Mouse (Mus musculus) hindbrain, postnatal 0 days (tissue): ENCODE results near the gene Tenm2. TPM values are rescaled to one million over a fixed set of nuclear protein-coding genes. Genes with fewer than 3 reads are reported as not detected.

ENCODE experiments used
- ATAC-seq: fragments of 200-750 bp; cut with Nextera tagmentation; 2 replicates; pipeline ENCODE4 v1.8.0; 2017; ENCODE audit warnings: mild to moderate bottlenecking, moderate TSS enrichment, moderate library complexity
- DNase-seq: peaks from one replicate; pipeline ENCODE4 v3.0.0-alpha.2; 2015; ENCODE audit warnings: low spot score
- H3K27ac ChIP-seq: fragments of 300-500 bp; sonication (generic); 2 replicates; pipeline ENCODE4 v1.5.1; 2014; ENCODE audit warnings: mild to moderate bottlenecking
- H3K27me3 ChIP-seq: fragments of 300-500 bp; sonication (generic); 2 replicates; pipeline ENCODE4 v1.6.1; 2014; ENCODE audit warnings: low read length, mixed read lengths; ENCODE audit not compliant: insufficient read depth
- H3K36me3 ChIP-seq: fragments of 300-500 bp; sonication (generic); 2 replicates; pipeline ENCODE4 v1.6.1; 2014; ENCODE audit warnings: low read length, mixed read lengths; ENCODE audit not compliant: insufficient read depth
- H3K4me1 ChIP-seq: fragments of 300-500 bp; sonication (generic); 2 replicates; pipeline ENCODE4 v1.6.1; 2014; ENCODE audit warnings: antibody characterized with exemption, low read length, mixed read lengths; ENCODE audit not compliant: insufficient read depth
- H3K4me2 ChIP-seq: fragments of 300-500 bp; sonication (generic); 2 replicates; pipeline ENCODE4 v1.6.1; 2014; ENCODE audit warnings: low read depth, mild to moderate bottlenecking, low read length, moderate library complexity, mixed read lengths
- H3K4me3 ChIP-seq: fragments of 300-500 bp; sonication (generic); 2 replicates; pipeline ENCODE4 v1.5.1; 2014; ENCODE audit warnings: low read length
- H3K9ac ChIP-seq: fragments of 300-500 bp; sonication (generic); replicated peaks from 2 replicates; pipeline ENCODE4 v1.6.1; 2014; ENCODE audit warnings: mild to moderate bottlenecking, low read length, moderate library complexity, mixed read lengths
- H3K9me3 ChIP-seq: fragments of 300-500 bp; sonication (generic); 2 replicates; pipeline ENCODE4 v1.6.1; 2016; ENCODE audit warnings: low read length, mixed read lengths
- CTCF ChIP-seq: IDR thresholded peaks from 2 replicates; pipeline ENCODE4 v1.5.1; 2016; ENCODE audit warnings: antibody characterized with exemption, control low read depth, low read depth
- WGBS: fragments of 180-500 bp; shearing (Covaris S2); extraction: QIAGEN DNeasy Blood & Tissue Kit; methylation state at CpG from one replicate; pipeline ENCODE4 v1.1.7; 2014; 5-methylcytosine and 5-hydroxymethylcytosine counted together
- polyA plus RNA-seq: library from polyadenylated mRNA; unstranded; fragments of >200 nt; fragmentation: Nextera tagmentation; extraction: Ambion mirVana; gene quantifications from 2 replicates; pipeline ENCODE4 v1.2.1, GENCODE M21; 2015
- total RNA-seq: library from RNA; depleted of rRNA; stranded (reverse); fragments of >200 nt; gene quantifications from 2 replicates; pipeline ENCODE4 v1.2.3, GENCODE M21; 2014

Gene Tenm2
- total and polyA plus RNA-seq, 2 experiments from 2014 or later = 30.1 to 78.0 TPM

DNA sequence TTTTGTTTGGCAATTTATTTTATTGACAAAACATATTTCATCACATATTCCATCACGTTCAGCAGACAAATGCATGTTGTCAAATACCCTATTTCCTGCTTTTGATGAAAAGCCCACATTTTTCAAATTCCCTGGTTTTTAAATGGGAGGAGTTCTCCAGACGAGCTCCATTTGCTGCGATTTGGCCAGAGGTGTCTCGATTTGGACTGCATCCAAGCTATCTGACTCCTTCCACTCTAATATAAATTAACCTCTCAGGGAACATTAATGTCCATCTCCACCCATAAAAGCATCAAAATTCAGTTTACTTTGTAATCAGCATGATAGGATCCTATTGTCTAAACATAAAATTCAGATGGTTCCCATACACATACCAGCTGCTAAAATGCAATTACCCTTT is 120.6 kb downstream of the Tenm2 start:
- no peaks in the 10 kb centered on the region for H3K9me3 ChIP-seq
- ATAC-seq (no peak), DNase-seq (no peak)
- TF ChIP-seq CTCF = no peak
- H3K27ac ChIP-seq = no peak overlapping the region
- 52% methylated on average over 4 of the region's 4 CpGs for WGBS
- no peak overlapping the region for H3K9ac ChIP-seq
- H3K4me2 ChIP-seq = no peak overlapping the region
- no peaks in the 10 kb centered on the region for H3K27me3 ChIP-seq
- no peaks in the 10 kb centered on the region for H3K36me3 ChIP-seq
- no peak overlapping the region for H3K4me3 ChIP-seq
- no peaks in the 10 kb centered on the region for H3K4me1 ChIP-seq

GRCm38 (mm10) chr11:37107069-37107468 is 128.7 kb downstream of the Tenm2 start:
- DNase-seq (no peak), ATAC-seq (no peak)
- H3K9me3 ChIP-seq = no peaks in the 10 kb centered on the region
- no peak for TF ChIP-seq CTCF
- no peak overlapping the region for H3K4me2 ChIP-seq
- H3K9ac ChIP-seq = no peak overlapping the region
- H3K27ac ChIP-seq = no peak overlapping the region
- H3K27me3 ChIP-seq = no peaks in the 10 kb centered on the region
- no peak overlapping the region for H3K4me3 ChIP-seq
- WGBS = 55% methylated on average over 2 of the region's 2 CpGs
- H3K4me1 ChIP-seq = no peaks in the 10 kb centered on the region
- H3K36me3 ChIP-seq = no peaks in the 10 kb centered on the region

- no peak overlapping the region for H3K27ac ChIP-seq
- H3K4me2 ChIP-seq = no peak overlapping the region
- no peaks in the 10 kb centered on the region for H3K9me3 ChIP-seq
- ATAC-seq (no peak), DNase-seq (no peak)
- no peak for TF ChIP-seq CTCF
- WGBS = 84% methylated on average over 5 of the region's 5 CpGs
- no peak overlapping the region for H3K9ac ChIP-seq
- H3K27me3 ChIP-seq = no peaks in the 10 kb centered on the region
- H3K4me3 ChIP-seq = no peak overlapping the region
- no peaks in the 10 kb centered on the region for H3K4me1 ChIP-seq
- no peaks in the 10 kb centered on the region for H3K36me3 ChIP-seq
These were observed 156.4 kb downstream of the Tenm2 start for GRCm38 (mm10) chr11:37079403-37079802.

DNA sequence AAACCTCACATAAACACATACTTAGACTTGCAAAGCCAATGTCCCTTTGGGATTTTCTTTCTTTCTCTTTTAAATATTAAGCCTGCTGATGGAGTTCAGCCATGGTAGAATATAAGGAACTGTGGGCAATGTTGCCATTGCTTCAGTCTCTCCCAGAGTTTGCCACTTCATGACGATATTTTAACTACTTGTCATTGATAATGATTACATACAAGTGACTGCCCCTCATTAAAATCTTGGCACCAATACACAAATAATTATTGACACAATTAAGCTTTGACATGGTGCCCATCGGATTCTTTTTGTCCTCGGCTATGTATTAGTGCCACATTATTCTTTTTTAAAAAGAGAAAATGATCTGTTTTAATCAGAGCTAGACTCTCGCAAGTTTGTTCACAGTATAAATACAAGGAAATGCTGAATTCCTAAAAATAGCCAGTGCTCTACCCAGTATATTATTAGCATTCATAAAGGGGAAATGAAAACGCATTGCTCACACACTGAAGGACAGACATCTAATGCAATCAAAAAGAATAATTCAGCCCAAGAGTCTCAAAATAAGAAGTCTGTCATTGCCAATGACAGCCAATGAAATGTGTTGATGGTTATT is 158.7 kb downstream of the Tenm2 start:
- no peaks in the 10 kb centered on the region for H3K27me3 ChIP-seq
- H3K4me1 ChIP-seq = no peaks in the 10 kb centered on the region
- H3K27ac ChIP-seq = no peak overlapping the region
- H3K4me3 ChIP-seq = no peak overlapping the region
- no peak for DNase-seq
- H3K9ac ChIP-seq = no peak overlapping the region
- H3K4me2 ChIP-seq = no peak overlapping the region
- H3K36me3 ChIP-seq = no peaks in the 10 kb centered on the region
- no peak for TF ChIP-seq CTCF
- ATAC-seq = no peak
- no peaks in the 10 kb centered on the region for H3K9me3 ChIP-seq
- 57% methylated on average over 5 of the region's 5 CpGs for WGBS

- no peaks in the 10 kb centered on the region for H3K27me3 ChIP-seq
- H3K27ac ChIP-seq = no peak overlapping the region
- H3K4me1 ChIP-seq = no peaks in the 10 kb centered on the region
- no peak for TF ChIP-seq CTCF
- H3K4me2 ChIP-seq = no peak overlapping the region
- H3K4me3 ChIP-seq = no peak overlapping the region
- H3K9me3 ChIP-seq = no peaks in the 10 kb centered on the region
- 90% methylated on average over 10 of the region's 10 CpGs for WGBS
- H3K36me3 ChIP-seq = no peaks in the 10 kb centered on the region
- no peak for DNase-seq
- no peak overlapping the region for H3K9ac ChIP-seq
- ATAC-seq = no peak
These were observed 160.4 kb downstream of the Tenm2 start for GRCm38 (mm10) chr11:37075349-37075748.

DNA sequence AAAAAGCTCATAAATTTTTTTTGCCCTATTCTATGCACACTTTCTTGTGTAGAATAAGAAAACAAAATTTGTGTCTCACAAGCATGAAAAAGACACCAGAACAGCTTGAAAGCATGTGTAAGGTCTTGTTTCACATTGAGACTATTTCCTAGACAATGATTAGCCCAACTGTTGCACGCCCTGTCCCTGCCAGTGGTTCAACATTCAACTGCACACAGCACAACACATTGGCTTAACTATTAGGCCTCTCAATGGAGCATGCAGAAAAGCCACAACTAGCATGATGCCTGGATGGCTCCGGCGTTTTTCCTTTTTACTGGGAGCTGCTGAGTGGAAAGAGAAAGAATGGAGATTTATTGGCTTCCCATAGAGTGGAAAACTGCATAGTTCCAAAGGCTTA is 170.3 kb downstream of the Tenm2 start:
- Histone ChIP-seq H3K9me3 (no peaks in the 10 kb centered on the region), H3K4me3 (no peak overlapping the region), H3K9ac (no peak overlapping the region), H3K4me1 (no peaks in the 10 kb centered on the region), H3K4me2 (no peak overlapping the region), H3K27me3 (no peaks in the 10 kb centered on the region), H3K27ac (no peak overlapping the region), H3K36me3 (no peaks in the 10 kb centered on the region)
- DNase-seq (no peak), ATAC-seq (no peak)
- 65% methylated on average over 3 of the region's 3 CpGs for WGBS
- no peak for TF ChIP-seq CTCF

DNA sequence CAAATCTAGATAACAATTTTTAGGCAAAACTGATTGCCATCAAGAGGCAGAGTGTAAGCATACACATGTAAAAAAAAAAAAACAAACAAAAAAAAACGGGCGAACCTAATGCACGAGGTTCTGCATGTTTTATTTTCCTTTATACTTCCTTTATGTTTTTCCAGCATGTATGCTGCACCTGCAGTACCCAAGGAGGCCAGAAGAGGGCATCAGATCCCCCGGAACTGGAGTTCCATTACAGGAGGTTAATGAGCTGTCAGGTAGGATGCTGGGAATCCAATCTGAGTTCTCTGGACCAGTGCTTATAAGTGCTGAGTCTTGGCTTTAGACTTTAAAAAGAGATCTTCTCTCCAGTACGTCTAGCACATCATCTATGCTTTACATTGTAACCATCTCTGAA is 189.1 kb downstream of the Tenm2 start:
- Histone ChIP-seq H3K4me3 (no peak overlapping the region), H3K4me2 (no peak overlapping the region), H3K27me3 (no peaks in the 10 kb centered on the region), H3K9me3 (no peaks in the 10 kb centered on the region), H3K27ac (no peak overlapping the region), H3K36me3 (no peaks in the 10 kb centered on the region), H3K9ac (no peak overlapping the region), H3K4me1 (no peaks in the 10 kb centered on the region)
- ATAC-seq = no peak
- no peak for DNase-seq
- WGBS = 61% methylated on average over 5 of the region's 5 CpGs
- peak; percentile 59 for TF ChIP-seq CTCF
